Mouse (Mus musculus) lung, adult 2 months (tissue): Measurements from ENCODE around the gene Insc. TPM values are rescaled to one million over a fixed set of nuclear protein-coding genes. Genes with fewer than 3 reads are reported as not detected.

Experiments used
- DNase-seq: peaks from one replicate; pipeline ENCODE4 v3.0.0; 2022
- H3K4me1 ChIP-seq: fragments of 200-500 bp; 2 replicates; pipeline ENCODE4 v1.6.1; 2011; ENCODE audit warnings: low read length; ENCODE audit not compliant: control insufficient read depth, insufficient read depth
- H3K4me3 ChIP-seq: fragments of 200-500 bp; replicated peaks from 2 replicates; pipeline ENCODE3; 2011; ENCODE audit warnings: low read depth, mild to moderate bottlenecking, control low read depth, low read length; ENCODE audit errors: extremely low read depth
- CTCF ChIP-seq: fragments of 200-500 bp; IDR thresholded peaks from 2 replicates; pipeline ENCODE4 v1.5.1; 2011; ENCODE audit warnings: mild to moderate bottlenecking, low read length, control low read depth; ENCODE audit not compliant: insufficient read depth
- POLR2A ChIP-seq: fragments of 200-500 bp; IDR thresholded peaks from 2 replicates; pipeline ENCODE4 v1.6.1; 2011; ENCODE audit warnings: low read depth, mild to moderate bottlenecking, control low read depth, low read length, borderline replicate concordance; ENCODE audit errors: extremely low read depth
- WGBS: fragments of 180-500 bp; shearing (Covaris S2); methylation state at CpG from one replicate; pipeline ENCODE4 v1.1.7; 2018; 5-methylcytosine and 5-hydroxymethylcytosine counted together
- polyA plus RNA-seq: library from polyadenylated mRNA; depleted of rRNA; stranded (reverse); fragments of >200 nt; gene quantifications from 2 replicates; pipeline ENCODE4 v1.2.3, GENCODE M21; 2012; rRNA removed

Gene Insc
- polyA plus RNA-seq, 1 experiment = 0.95 TPM

DNA sequence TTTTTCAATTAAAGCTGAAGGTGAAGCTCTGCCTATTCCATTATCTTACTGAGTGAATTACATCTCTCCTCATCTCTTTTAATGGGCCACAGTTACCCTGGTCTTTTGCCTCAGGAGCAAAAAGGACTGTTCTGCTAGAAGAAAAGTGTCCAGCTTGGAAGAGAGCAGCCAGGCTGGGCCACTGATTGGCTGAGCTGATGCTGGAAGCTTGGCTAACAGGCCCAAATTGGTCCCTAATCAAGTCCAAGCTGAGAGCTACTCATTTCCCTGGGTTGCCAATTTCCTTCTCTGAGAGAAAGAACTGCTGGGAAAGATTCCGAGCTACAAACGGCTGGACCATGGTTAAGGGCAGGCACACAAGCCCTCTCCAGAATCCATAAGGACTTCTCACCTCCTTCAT lies 140.1 kb downstream of the Insc start:
- Histone ChIP-seq H3K4me3 (no peak overlapping the region), H3K4me1 (no peaks in the 10 kb centered on the region)
- no peak for TF ChIP-seq POLR2A
- no peak for TF ChIP-seq CTCF
- DNase-seq = no peak
- WGBS = 75% methylated on average over 2 of the region's 2 CpGs

DNA sequence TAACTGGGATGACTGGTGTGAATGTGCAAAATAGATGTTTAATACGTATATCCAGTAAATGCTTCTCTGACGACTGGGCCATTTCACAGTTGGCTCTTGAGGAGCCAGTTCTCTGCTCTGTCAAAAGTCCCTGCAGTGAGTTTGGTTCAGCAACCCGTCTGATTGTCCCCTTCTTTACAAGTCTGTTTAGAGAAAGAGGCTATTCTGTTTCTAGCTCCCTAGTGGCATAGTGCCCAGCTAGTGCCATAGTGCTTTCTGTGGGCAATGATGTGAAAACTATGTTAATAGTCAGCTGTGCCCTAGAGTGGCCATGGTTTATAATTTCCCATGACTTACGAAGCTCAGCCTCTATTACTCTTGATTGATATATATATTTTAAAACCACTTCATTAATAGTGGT lies 143.4 kb downstream of the Insc start:
- TF ChIP-seq POLR2A = no peak
- Histone ChIP-seq H3K4me1 (no peaks in the 10 kb centered on the region), H3K4me3 (no peak overlapping the region)
- WGBS = 74% methylated on average over 4 of the region's 4 CpGs
- no peak for DNase-seq

DNA sequence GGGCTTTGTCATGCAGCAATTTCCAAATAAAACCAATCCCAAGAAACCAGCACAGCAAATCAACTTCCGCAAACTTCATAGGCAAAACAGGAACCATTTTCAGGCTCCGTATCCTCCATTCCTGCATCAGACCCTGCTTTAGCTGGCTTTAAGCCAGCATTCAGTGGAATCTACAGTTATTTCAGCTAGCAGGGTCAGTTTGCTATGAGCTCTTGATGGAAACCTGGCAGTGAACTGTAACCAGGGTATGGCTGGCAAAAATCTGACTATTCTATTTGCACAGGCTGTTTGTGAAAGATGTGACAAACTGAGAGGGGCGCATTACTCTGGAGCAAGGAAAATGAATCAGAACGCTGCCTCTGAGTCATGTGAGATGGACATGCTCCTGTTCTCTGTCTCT lies 146.7 kb downstream of the Insc start:
- Histone ChIP-seq H3K4me3 (no peak overlapping the region), H3K4me1 (no peaks in the 10 kb centered on the region)
- no peak for TF ChIP-seq CTCF
- no peak for TF ChIP-seq POLR2A
- 70% methylated on average over 4 of the region's 4 CpGs for WGBS
- no peak for DNase-seq

DNA sequence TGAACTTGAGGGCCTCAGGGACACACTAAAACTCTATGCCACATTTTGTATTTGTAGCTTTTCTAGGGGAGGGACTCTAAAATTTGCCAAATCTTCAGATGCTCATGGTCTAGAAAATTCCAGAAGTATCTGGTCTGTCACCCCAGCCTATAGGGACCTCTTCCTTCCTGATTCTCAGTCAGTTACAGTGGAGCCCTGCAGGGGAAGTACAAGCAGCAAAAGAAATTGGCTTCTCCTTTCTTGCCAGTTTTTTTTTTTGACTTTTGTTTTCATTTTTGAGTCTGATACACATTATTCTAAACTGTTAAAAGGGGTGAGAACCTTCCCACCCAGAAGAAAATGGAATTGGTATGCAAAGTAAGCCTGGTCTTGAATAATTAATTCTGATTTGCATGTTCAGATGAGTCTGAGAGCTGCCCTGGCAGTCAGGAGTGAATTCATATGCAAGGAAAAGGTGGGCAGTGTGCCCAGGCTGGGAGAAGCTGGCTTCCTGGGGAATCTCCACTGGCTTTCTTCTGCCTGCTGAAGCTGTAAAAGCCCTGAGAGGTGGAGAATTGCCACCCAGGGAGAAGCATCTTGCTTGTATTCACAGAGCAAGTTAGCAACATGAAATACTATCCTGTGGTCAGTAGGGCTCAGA lies 149.2 kb downstream of the Insc start:
- no peak overlapping the region for H3K4me3 ChIP-seq
- no peaks in the 10 kb centered on the region for H3K4me1 ChIP-seq
- no peak for TF ChIP-seq CTCF
- TF ChIP-seq POLR2A = no peak
- DNase-seq = no peak

DNA sequence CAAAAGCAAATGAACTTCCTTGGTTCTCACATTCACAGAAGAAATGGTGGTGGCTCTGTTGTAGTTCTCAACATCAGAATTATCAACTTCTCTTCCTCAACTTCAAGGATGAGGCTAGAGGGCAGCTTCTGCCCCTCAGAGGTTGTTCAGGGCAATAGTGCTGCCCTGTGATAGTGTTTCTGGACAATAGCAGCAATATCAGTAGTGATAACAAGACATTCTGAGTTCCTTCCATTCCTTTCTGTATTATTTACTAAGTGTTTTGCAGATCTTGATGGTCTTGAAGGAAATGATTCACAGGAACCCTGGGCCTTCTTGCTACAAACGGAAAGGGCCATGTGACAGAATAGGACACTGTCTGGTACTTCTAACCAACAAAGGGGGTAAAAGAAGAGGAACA lies 150.4 kb downstream of the Insc start:
- 57% methylated on average over 1 of the region's 1 CpGs for WGBS
- no peak for TF ChIP-seq POLR2A
- TF ChIP-seq CTCF = no peak

DNA sequence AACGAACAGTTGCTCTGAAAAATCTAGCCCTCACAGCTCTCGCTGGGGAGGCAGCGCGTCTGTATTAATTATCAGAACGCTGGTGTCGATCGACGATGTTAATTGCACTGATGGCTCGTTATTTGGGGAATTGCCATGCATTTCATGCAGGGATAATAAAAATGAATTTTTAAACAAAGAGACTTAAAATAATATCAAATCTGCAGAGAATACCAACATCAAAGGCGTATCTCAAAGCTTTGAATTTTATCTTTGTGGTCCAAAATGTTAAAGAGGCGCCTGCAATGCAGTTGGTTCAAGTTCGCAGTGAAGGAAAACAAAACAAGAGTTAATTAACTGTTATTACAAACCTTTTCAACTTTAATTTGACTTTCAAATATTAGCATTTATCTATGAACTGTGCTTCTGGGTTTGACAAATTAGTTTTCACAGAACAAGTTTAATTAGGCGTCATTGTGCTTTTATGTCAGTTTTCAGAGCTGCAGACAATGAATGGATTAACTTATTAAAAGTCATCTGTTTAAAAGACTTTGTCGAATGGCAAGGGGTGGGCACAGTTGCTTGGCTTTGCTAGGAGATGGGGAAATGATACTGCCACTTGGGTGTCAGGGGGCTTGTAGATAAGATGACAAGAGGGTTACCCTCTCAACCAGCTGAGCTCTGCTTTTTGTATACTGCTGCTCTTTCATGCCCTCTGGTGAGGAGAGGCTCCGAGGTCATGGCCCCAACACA lies 153.6 kb downstream of the Insc start:
- no peak for DNase-seq
- 79% methylated on average over 15 of the region's 15 CpGs for WGBS
- TF ChIP-seq CTCF = no peak
- no peaks in the 10 kb centered on the region for H3K4me1 ChIP-seq
- H3K4me3 ChIP-seq = no peak overlapping the region

More for the DNA sequence above, 150.4 kb downstream of the Insc start:
- DNase-seq = no peak
- Histone ChIP-seq H3K4me3 (no peak overlapping the region), H3K4me1 (no peaks in the 10 kb centered on the region)

Other genes with a start within 250 kb of the Insc start
- gene Cyp2r1, start 180.7 kb upstream of the Insc start, polyA plus RNA-seq = 0.67 and 0.70 TPM in 2 replicates
- gene Calca, start 107.3 kb upstream of the Insc start, polyA plus RNA-seq = 1.1 and 4.0 TPM in 2 replicates
- gene Calcb, start 25.1 kb upstream of the Insc start, polyA plus RNA-seq = 1.0 and 1.9 TPM in 2 replicates